Mouse (Mus musculus): ENCODE measurements around the gene Kcnj5.

GRCm38 (mm10) chr9:32369388-32369787 lies 25.2 kb upstream of the Kcnj5 start:
- TF ChIP-seq HCFC1 (IDR thresholded peaks at IDR 0.05; ENCODE audit: borderline replicate concordance, insufficient read depth, low read length), result no peak
- no peak for TF ChIP-seq MAFK (IDR thresholded peaks at IDR 0.05; ENCODE audit: insufficient read depth, low read depth, low read length)
- TF ChIP-seq ZNF384 (IDR thresholded peaks at IDR 0.05; ENCODE audit: low read depth, low read length), result no peak

Measured in ES-E14 (cell line).